Comparison of ENCODE assay signal across 9 mouse cellular contexts in the genomic region with DNA sequence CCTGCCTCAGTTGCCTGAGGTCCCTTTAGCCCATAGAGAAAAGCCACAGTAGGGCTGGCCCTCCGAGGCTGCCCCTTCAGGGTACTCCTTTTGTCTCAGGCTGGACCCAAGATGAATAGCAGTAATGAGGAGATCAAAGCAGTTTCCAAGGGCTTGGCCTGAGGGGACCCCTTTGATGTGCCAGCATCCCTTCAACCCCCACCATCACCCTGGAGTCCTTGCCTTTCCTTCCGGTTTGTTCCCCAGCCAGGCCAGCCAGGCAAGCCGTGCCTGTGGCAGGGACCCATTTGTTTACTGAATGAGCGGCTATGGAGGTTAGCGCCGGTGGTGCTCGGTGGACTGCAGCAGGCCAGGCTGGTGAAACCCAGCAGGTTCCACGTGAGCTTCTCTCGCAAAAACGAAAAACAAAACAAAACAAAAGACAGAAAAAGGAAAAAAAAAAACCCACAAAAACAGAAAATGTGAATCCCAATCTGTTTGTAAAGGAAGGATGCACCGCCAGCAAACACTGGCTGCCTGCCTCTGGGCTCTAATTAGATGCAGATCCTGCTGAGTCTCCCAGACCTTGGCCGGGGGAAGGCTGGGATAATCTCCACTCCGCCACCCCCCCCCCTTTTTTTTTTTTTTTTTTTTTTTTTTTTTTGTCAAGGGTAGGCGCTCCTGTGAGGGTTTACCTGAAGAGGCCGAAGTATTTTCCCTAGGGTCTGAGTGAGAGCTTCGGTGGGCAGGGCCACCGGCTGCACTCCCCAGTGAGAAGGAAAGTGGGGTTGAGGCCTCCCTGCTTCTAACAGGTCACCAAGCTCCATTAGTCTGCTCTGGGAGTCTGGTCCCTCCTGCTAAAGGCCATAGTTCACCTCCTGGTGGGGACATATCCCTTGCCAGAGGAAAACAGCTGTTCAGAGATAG.
DNase-seq lines count a peak whose midpoint lies in the region; ATAC-seq lines count a peak whose summit lies in the region.
"Had no signal": no experiment of that assay in that cellular context is flagged by ENCODE, and none has a peak within 500 bp of the region (broad histone marks: within the 10 kb centered on the region; RNA-seq: fewer than 3 reads in every experiment).

No protein-coding gene starts in this region.

- H3K9me3 ChIP-seq in forebrain, embryonic 15.5 days, result no peaks in the 10 kb centered on the region
- no peaks in the 10 kb centered on the region for H3K9me3 ChIP-seq in neural tube, embryonic 12.5 days

- H3K4me3 ChIP-seq in forebrain, embryonic 15.5 days, result no peak overlapping the region
- no peak overlapping the region for H3K4me3 ChIP-seq in neural tube, embryonic 12.5 days
- H3K4me3 ChIP-seq: myocyte had no signal

- no peaks in the 10 kb centered on the region for H3K27me3 ChIP-seq in forebrain, embryonic 15.5 days
- H3K27me3 ChIP-seq in neural tube, embryonic 12.5 days (replicated peaks), result peaks cover 4% of the 10 kb centered on the region; the same call in 1 of the 2 replicates

- H3K4me2 ChIP-seq in forebrain, embryonic 15.5 days (replicated peaks), result peak overlapping the region; percentile 14
- H3K4me2 ChIP-seq in neural tube, embryonic 12.5 days (replicated peaks), result 0 out of 2 replicates have a peak overlapping the region, but pooled peaks have one; percentile 16

- no peak overlapping the region for H3K9ac ChIP-seq in forebrain, embryonic 15.5 days (replicated peaks)
- H3K9ac ChIP-seq in neural tube, embryonic 12.5 days, result no peak overlapping the region

- no peak overlapping the region for H3K27ac ChIP-seq in forebrain, embryonic 15.5 days (replicated peaks)
- H3K27ac ChIP-seq in neural tube, embryonic 12.5 days, result no peak overlapping the region

- H3K36me3 ChIP-seq in forebrain, embryonic 15.5 days, result no peaks in the 10 kb centered on the region
- H3K36me3 ChIP-seq in neural tube, embryonic 12.5 days, result no peaks in the 10 kb centered on the region

- WGBS in forebrain, embryonic 15.5 days, result 15% methylated on average over 15 of the region's 17 CpGs
- 14% methylated on average over 16 of the region's 17 CpGs for WGBS in neural tube, embryonic 12.5 days

- DNase-seq in frontal cortex, postnatal 10 days (ENCODE audit: low spot score in 2 of 2), result peak; percentile 25 to 27
- DNase-seq in frontal cortex, postnatal 25 days (ENCODE audit: low spot score in 2 of 2), result no peak
- DNase-seq in lung, postnatal 10 days, result peak; percentile 43
- no peak for DNase-seq in lung, postnatal 36 days

- 0 out of 2 replicates have a peak, but pooled peaks cover 3% of the 10 kb centered on the region for H3K4me1 ChIP-seq in forebrain, embryonic 15.5 days
- no peaks in the 10 kb centered on the region for H3K4me1 ChIP-seq in neural tube, embryonic 12.5 days

- ATAC-seq in forebrain, embryonic 15.5 days (replicated peaks), result 0 out of 2 replicates have a peak, but pooled peaks have one; percentile 32
- no peak; the same call in 1 of the 2 replicates for ATAC-seq in neural tube, embryonic 12.5 days (ENCODE audit: low FRiP score, low read depth)
- ATAC-seq in frontal cortex, adult (ENCODE audit: low TSS enrichment), result no peak; the same call in 1 of the 2 replicates
- ATAC-seq in monocyte, adult 5-6 weeks (replicated peaks; ENCODE audit: insufficient number of reproducible peaks, low FRiP score, low TSS enrichment, poor library complexity, severe bottlenecking), result no peak

Comparison
In these comparisons a context has a peak if more than half of its experiments do, and no peak if none do; other contexts are left out.
1. DNase-seq: peak in frontal cortex, postnatal 10 days (2 of 2) and lung, postnatal 10 days (single experiment); none in frontal cortex, postnatal 25 days (0 of 2) and lung, postnatal 36 days (single experiment).